Comparison of ENCODE assay signal across 8 mouse cellular contexts in the genomic region with DNA sequence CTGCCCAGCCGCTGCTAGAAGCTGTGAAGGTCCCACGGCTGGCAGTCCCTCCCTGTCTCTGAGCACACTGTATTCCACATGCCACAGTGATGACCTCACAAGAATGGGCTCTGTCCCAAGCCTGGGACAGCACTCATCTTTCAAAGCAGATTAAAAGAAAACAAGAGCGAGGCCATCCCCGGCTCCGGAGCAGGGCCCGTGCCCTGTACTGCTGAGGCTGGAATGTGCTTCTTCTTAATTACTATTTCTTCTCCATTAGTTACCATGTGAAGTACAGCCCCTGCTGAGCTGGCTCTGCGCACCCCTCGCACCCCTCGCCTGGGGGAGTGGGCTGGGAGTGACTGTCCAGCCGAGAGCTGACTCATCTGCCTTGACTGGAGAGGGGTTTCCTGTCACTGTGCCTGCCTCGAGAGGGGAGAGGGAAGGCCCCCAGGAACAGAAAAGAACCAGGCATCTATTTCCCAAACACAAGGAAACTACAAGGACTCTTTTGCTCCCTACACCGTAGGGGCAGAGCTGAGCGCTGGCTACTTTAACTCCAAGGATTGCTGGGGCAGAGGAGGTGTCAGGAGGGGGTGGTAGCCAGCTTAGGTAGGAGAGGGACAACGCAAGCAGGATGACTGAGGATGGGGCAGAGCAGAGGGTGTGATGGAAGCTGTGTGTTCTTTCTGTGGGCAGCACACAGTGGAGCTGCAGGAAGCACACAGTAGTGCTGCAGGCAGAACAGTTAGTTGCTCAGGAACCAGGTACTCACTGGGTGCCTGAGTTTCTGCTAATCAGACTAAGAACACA.
DNase-seq lines count a peak whose midpoint lies in the region; ATAC-seq lines count a peak whose summit lies in the region.
"Had no signal": no experiment of that assay in that cellular context is flagged by ENCODE, and none has a peak within 500 bp of the region (broad histone marks: within the 10 kb centered on the region; RNA-seq: fewer than 3 reads in every experiment).

No protein-coding gene starts in this region.

- H3K4me1 ChIP-seq in embryonic facial prominence, embryonic 15.5 days = peaks cover 17% of the 10 kb centered on the region
- H3K4me1 ChIP-seq in neural tube, embryonic 12.5 days = peaks cover 28% of the 10 kb centered on the region
- H3K4me1 ChIP-seq: liver, embryonic 15.5 days had no signal

- WGBS in embryonic facial prominence, embryonic 15.5 days = 9% methylated on average over 14 of the region's 14 CpGs
- 10% methylated on average over 14 of the region's 14 CpGs for WGBS in neural tube, embryonic 12.5 days

- DNase-seq in adrenal gland, postnatal 14 days = peak; percentile 90
- DNase-seq in heart, postnatal 14 days = peak; percentile 50 to 72
- DNase-seq in kidney, postnatal 36 days = peak; percentile 69 to 77
- no peak for DNase-seq in cerebellum, postnatal 36 days

- intact Hi-C loops in heart, postnatal 14 days (cut with DNase I) = no loop called here

- H3K9ac ChIP-seq in embryonic facial prominence, embryonic 15.5 days = no peak overlapping the region
- no peak overlapping the region for H3K9ac ChIP-seq in neural tube, embryonic 12.5 days
- H3K9ac ChIP-seq: liver, embryonic 15.5 days had no signal

- ATAC-seq in embryonic facial prominence, embryonic 15.5 days (ENCODE audit: insufficient number of reproducible peaks, low FRiP score, low TSS enrichment, low read depth) = peak; percentile 65; the same call in 1 of the 2 replicates
- peak; percentile 56; the same call in 1 of the 2 replicates for ATAC-seq in neural tube, embryonic 12.5 days (ENCODE audit: low FRiP score, low read depth)
- no peak for ATAC-seq in activated CD4-positive, CD25-positive, alpha-beta regulatory T cell, adult 4 months

- 0 out of 2 replicates have a peak overlapping the region, but pooled peaks have one; percentile 7 for H3K27ac ChIP-seq in embryonic facial prominence, embryonic 15.5 days (replicated peaks)
- H3K27ac ChIP-seq in neural tube, embryonic 12.5 days = no peak overlapping the region
- H3K27ac ChIP-seq: liver, embryonic 15.5 days had no signal

- no peak overlapping the region for H3K4me2 ChIP-seq in embryonic facial prominence, embryonic 15.5 days (replicated peaks)
- H3K4me2 ChIP-seq in neural tube, embryonic 12.5 days (replicated peaks) = peak overlapping the region; percentile 24
- H3K4me2 ChIP-seq: liver, embryonic 15.5 days had no signal

- peaks cover 24% of the 10 kb centered on the region for H3K27me3 ChIP-seq in embryonic facial prominence, embryonic 15.5 days
- no peaks in the 10 kb centered on the region; the same call in 1 of the 2 replicates for H3K27me3 ChIP-seq in neural tube, embryonic 12.5 days (replicated peaks)
- H3K27me3 ChIP-seq: liver, embryonic 15.5 days had no signal

- H3K4me3 ChIP-seq in embryonic facial prominence, embryonic 15.5 days (replicated peaks) = no peak overlapping the region
- no peak overlapping the region for H3K4me3 ChIP-seq in neural tube, embryonic 12.5 days
- H3K4me3 ChIP-seq: liver, embryonic 15.5 days had no signal

- no peaks in the 10 kb centered on the region for H3K36me3 ChIP-seq in embryonic facial prominence, embryonic 15.5 days
- no peaks in the 10 kb centered on the region for H3K36me3 ChIP-seq in neural tube, embryonic 12.5 days
- H3K36me3 ChIP-seq: liver, embryonic 15.5 days had no signal

- no peaks in the 10 kb centered on the region for H3K9me3 ChIP-seq in embryonic facial prominence, embryonic 15.5 days (replicated peaks)
- H3K9me3 ChIP-seq in neural tube, embryonic 12.5 days = no peaks in the 10 kb centered on the region
- H3K9me3 ChIP-seq: liver, embryonic 15.5 days had no signal

Comparison
In these comparisons a context has a peak if more than half of its experiments do, and no peak if none do; other contexts are left out.
1. DNase-seq: peak in adrenal gland, postnatal 14 days (single experiment), heart, postnatal 14 days (2 of 2) and kidney, postnatal 36 days (2 of 2); none in cerebellum, postnatal 36 days (0 of 2).